Mouse (Mus musculus) liver, embryonic 14.5 days (tissue): ENCODE data around the gene Crlf1. TPM values are rescaled to one million over a fixed set of nuclear protein-coding genes. Genes with fewer than 3 reads are reported as not detected.

Experiments used
- ATAC-seq: fragments of 200-750 bp; cut with Nextera tagmentation; 2 replicates; pipeline ENCODE4 v1.8.0; 2017; ENCODE audit warnings: moderate number of reproducible peaks, mild to moderate bottlenecking, moderate library complexity; ENCODE audit not compliant: insufficient read depth
- DNase-seq, 3 experiments: peaks; one replicate each; pipeline ENCODE4 v3.0.0-alpha.2; 2012 to 2013; ENCODE audit warnings: low read depth in 3 of 3, low spot score in 3 of 3
- H3K27ac ChIP-seq: fragments of 300-500 bp; sonication (generic); 2 replicates; pipeline ENCODE4 v1.5.1; 2014; ENCODE audit warnings: moderate library complexity, mild to moderate bottlenecking, control low read depth, inconsistent platforms
- H3K27me3 ChIP-seq: fragments of 300-500 bp; sonication (generic); 2 replicates; pipeline ENCODE4 v1.6.1; 2014; ENCODE audit warnings: mild to moderate bottlenecking, low read length, moderate library complexity; ENCODE audit not compliant: control insufficient read depth, insufficient read depth
- H3K36me3 ChIP-seq: fragments of 300-500 bp; sonication (generic); replicated peaks from 2 replicates; pipeline ENCODE4 v1.6.1; 2014; ENCODE audit warnings: low read depth; ENCODE audit not compliant: control insufficient read depth, insufficient read depth
- H3K4me1 ChIP-seq, 2 experiments: fragments of 200-500 bp in 1 of 2; fragments of 300-500 bp in 1 of 2; sonication (generic) in 1 of 2; replicated peaks; 2 replicates each; pipeline ENCODE4 v1.6.1; 2012 to 2014; ENCODE audit warnings: antibody characterized with exemption in 1 of 2, inconsistent platforms in 1 of 2, low read length in 1 of 2; ENCODE audit not compliant: control insufficient read depth in 2 of 2, insufficient read depth in 2 of 2
- H3K4me2 ChIP-seq: fragments of 300-500 bp; sonication (generic); 2 replicates; pipeline ENCODE4 v1.6.1; 2014; ENCODE audit warnings: low read depth, mild to moderate bottlenecking, control low read depth, moderate library complexity
- H3K4me3 ChIP-seq, 2 experiments: fragments of 200-500 bp in 1 of 2; fragments of 300-500 bp in 1 of 2; sonication (generic) in 1 of 2; 2 replicates each; pipeline ENCODE4 v1.5.1; 2012 to 2014; ENCODE audit warnings: low read depth in 2 of 2, low read length in 2 of 2, mild to moderate bottlenecking in 2 of 2, control low read depth in 1 of 2, inconsistent platforms in 1 of 2, moderate library complexity in 1 of 2; ENCODE audit not compliant: insufficient read depth in 1 of 2
- H3K9ac ChIP-seq: fragments of 300-500 bp; sonication (generic); replicated peaks from 2 replicates; pipeline ENCODE4 v1.6.1; 2014; ENCODE audit warnings: mild to moderate bottlenecking, control low read depth, moderate library complexity
- H3K9me3 ChIP-seq: fragments of 300-500 bp; sonication (generic); 2 replicates; pipeline ENCODE4 v1.6.1; 2016; ENCODE audit warnings: low read length, mixed read lengths; ENCODE audit not compliant: control insufficient read depth
- CTCF ChIP-seq: IDR thresholded peaks from 2 replicates; pipeline ENCODE4 v1.5.1; 2016; ENCODE audit warnings: antibody characterized with exemption, low read depth, control low read depth
- EP300 ChIP-seq: IDR thresholded peaks from 2 replicates; pipeline ENCODE4 v1.6.1; 2016; ENCODE audit warnings: antibody characterized with exemption, low read depth
- WGBS: fragments of 180-500 bp; shearing (Covaris S2); extraction: QIAGEN DNeasy Blood & Tissue Kit; methylation state at CpG from one replicate; pipeline ENCODE4 v1.1.7; 2014; ENCODE audit not compliant: insufficient replicate concordance; 5-methylcytosine and 5-hydroxymethylcytosine counted together
- polyA plus RNA-seq, 2 experiments: library from polyadenylated mRNA; depleted of rRNA in 1 of 2; stranded (reverse) in 1 of 2; unstranded in 1 of 2; fragments of >200 nt; fragmentation: Nextera tagmentation in 1 of 2; extraction: Ambion mirVana in 1 of 2; gene quantifications; 2 replicates each; pipeline versions ENCODE4 v1.2.1 to v1.2.3; 2012 to 2014

The Crlf1 gene
- polyA plus RNA-seq, 2 experiments, result 1.9 to 3.7 TPM

DNA sequence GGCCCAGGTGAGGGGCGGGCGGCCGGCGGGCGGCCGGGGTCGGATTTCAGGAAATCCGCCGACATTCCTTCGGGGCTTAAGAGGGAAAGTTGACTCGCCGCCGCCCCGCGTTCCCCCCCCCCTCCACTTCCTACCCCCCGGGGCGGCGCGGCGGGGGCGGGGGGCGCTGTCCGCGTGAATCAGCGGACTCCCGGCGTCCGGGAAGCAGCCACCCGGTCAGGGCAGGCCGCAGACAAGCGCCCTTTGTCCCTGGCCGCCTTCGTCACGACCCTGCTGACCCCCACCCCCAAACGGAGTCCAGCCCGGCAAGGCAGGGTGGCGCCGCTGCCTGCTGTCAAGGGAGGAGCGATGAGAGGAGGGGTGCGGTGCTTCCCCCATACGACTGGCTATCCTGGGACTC, 3.4 kb upstream of the Crlf1 start:
- 1% methylated on average over 36 of the region's 41 CpGs for WGBS
- Histone ChIP-seq H3K9me3 (no peaks in the 10 kb centered on the region), H3K9ac (no peak overlapping the region), H3K36me3 (no peaks in the 10 kb centered on the region), H3K4me3 (peak overlapping the region in 1 of 2 experiments; percentile 33; a peak in 2 of 4 replicates), H3K27me3 (peaks cover 99% of the 10 kb centered on the region), H3K4me1 (0 out of 4 replicates have a peak, but pooled peaks cover 0 to 2% of the 10 kb centered on the region in 2 experiments), H3K27ac (no peak overlapping the region), H3K4me2 (peak overlapping the region; percentile 44)
- ATAC-seq (no peak), DNase-seq (no peak)
- TF ChIP-seq EP300 (no peak), CTCF (no peak)

DNA sequence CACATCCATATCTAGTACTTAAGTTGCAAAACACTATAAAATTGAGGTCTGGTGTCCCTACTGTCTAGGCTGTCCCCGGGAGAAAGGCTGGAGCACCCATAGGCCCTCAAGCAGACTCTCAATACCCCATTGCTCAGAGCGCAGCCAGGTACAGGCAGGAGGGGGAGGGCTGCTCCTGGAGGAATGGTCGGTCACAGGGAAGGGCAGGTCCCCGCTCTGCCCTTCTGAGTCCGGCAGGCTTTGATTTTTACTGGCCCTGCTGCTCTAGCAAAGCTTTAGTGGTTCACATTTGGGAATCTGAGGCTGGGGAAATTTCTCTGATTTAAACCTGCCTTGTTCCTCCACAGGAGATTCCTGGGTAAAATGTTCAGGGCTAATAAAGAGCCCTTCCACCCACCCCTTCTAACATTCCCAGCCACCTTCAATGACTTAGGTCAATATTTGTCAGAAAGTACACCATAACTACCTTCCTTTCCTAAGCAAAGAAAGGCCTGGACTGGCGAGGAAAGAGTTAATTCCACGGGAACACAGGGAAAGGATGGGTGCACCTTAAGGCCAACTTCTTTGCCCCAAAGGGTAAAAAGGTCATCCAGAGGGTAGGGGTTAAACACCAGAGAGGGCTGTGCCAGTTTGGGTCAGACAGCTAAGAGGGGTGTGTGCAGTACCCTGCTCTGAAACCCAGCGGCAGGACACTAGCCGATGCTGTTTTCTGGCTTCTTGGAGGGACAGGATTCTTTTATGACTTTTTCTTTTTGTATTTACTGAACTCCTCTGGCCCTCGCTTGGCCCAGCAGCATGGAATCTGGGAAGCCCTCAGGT, 2.7 kb upstream of the Crlf1 start:
- Histone ChIP-seq H3K27me3 (peaks cover 99% of the 10 kb centered on the region), H3K9me3 (no peaks in the 10 kb centered on the region), H3K36me3 (no peaks in the 10 kb centered on the region), H3K4me1 (0 out of 4 replicates have a peak, but pooled peaks cover 0 to 2% of the 10 kb centered on the region in 2 experiments), H3K4me2 (no peak overlapping the region), H3K27ac (no peak overlapping the region), H3K4me3 (no peak overlapping the region), H3K9ac (no peak overlapping the region)
- 17% methylated on average over 10 of the region's 10 CpGs for WGBS
- no peak for ATAC-seq
- no peak for DNase-seq
- no peak for TF ChIP-seq CTCF
- TF ChIP-seq EP300, result no peak

DNA sequence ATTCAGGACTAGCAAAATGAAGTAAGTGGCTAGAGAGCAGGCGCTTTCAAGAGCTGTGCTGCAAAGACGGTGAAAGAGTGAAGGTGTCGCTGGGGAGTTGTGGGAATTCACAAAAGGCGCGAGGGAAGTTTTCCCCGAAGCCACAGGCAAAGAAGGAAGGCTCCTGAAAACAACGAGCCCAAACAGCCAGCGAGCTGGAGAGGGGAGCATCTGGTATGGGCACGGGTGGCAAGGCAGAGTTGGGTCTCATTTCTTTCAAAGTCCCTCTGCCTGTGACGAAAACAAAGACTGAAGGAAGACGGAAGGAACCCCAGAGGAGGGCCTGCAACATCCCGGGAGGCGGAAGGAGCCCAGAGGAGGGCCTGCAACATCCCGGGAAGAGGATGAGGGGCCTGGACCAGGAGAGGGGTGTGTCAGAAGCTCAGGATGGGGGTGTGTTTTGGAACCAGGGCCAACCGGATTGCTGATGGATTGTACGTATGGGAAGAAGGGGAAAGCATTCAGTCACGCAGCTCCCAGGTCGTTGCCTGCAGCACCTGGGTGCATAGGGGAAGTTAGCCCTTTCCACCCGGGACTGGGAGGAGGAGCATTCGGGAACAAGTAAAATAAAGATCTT, 2.0 kb upstream of the Crlf1 start:
- WGBS, result 6% methylated on average over 20 of the region's 20 CpGs
- Histone ChIP-seq H3K4me1 (0 out of 4 replicates have a peak, but pooled peaks cover 0 to 2% of the 10 kb centered on the region in 2 experiments), H3K36me3 (no peaks in the 10 kb centered on the region), H3K27me3 (peaks cover 99% of the 10 kb centered on the region), H3K9me3 (no peaks in the 10 kb centered on the region), H3K4me2 (no peak overlapping the region), H3K4me3 (no peak overlapping the region), H3K27ac (no peak overlapping the region), H3K9ac (no peak overlapping the region)
- ATAC-seq (no peak), DNase-seq (no peak)
- TF ChIP-seq CTCF, result no peak
- no peak for TF ChIP-seq EP300

DNA sequence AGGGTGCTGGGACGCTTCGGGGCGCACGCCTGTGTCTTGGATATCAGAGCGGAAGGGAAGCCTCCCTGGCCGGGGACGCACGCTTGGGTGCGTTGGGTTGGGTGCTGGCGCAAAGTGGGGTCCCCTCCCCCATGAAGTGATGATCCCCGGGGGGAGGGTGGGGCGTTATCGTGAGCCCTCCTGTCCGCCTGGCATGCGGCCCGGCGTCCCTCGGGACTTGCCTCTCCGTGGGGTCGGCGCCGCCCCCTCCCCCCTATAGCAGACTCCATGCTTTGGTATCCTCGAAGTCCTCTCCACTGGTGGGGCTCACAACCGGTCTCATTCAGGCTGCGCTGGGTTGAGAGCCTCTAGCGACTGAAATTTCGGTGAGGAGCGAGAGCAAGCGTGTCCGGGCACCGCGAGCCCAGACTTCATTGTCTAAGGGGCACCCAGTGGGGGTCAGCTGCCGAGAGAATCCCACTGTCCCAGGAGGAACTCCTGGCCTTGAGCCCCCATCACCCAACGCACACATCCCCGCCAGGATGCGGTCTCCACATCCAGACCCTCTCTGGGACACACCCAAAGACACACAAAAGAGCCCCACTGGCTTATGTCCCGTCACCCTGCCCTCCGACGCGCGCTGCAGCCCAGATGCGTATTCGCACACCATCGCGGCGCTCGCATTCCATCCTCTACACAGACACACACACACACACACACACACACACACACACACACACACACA, 896 bp downstream of the Crlf1 start:
- Histone ChIP-seq H3K36me3 (no peaks in the 10 kb centered on the region), H3K4me1 (peaks cover 0 to 2% of the 10 kb centered on the region in 2 experiments; a peak in 1 of 4 replicates), H3K9ac (no peak overlapping the region), H3K4me3 (no peak overlapping the region), H3K27me3 (peaks cover 95% of the 10 kb centered on the region), H3K4me2 (no peak overlapping the region), H3K27ac (no peak overlapping the region), H3K9me3 (no peaks in the 10 kb centered on the region)
- TF ChIP-seq CTCF (no peak), EP300 (no peak)
- ATAC-seq (no peak), DNase-seq (no peak)
- WGBS, result 2% methylated on average over 46 of the region's 47 CpGs
